Mouse (Mus musculus): Measurements from ENCODE around the gene Clmn. TPM values are rescaled to one million over a fixed set of nuclear protein-coding genes. Genes with fewer than 3 reads are reported as not detected.

The Clmn gene
- total and polyA plus RNA-seq, 2 experiments from 2014 or later, result 0.31 TPM

- DNase-seq (ENCODE audit: low spot score) (no peak), ATAC-seq (ENCODE audit: insufficient read depth, low read depth) (no peak)
- Histone ChIP-seq H3K27ac (ENCODE audit: low read depth) (no peak overlapping the region), H3K4me3 (ENCODE audit: low read depth, low read length) (no peak overlapping the region), H3K4me1 (ENCODE audit: control insufficient read depth, insufficient read depth) (no peaks in the 10 kb centered on the region), H3K27me3 (ENCODE audit: control insufficient read depth, insufficient read depth, low read length) (no peaks in the 10 kb centered on the region), H3K4me2 (ENCODE audit: low read depth, low read length) (no peak overlapping the region), H3K36me3 (replicated peaks; ENCODE audit: control insufficient read depth, insufficient read depth, low read length) (peaks cover 45% of the 10 kb centered on the region), H3K9me3 (replicated peaks; ENCODE audit: control insufficient read depth, low read length) (no peaks in the 10 kb centered on the region), H3K9ac (replicated peaks; ENCODE audit: low read depth, low read length) (no peak overlapping the region)
- WGBS, result 79% methylated on average over 3 of the region's 3 CpGs
- TF ChIP-seq CTCF (IDR thresholded peaks at IDR 0.05; ENCODE audit: low read depth) (no peak), EP300 (IDR thresholded peaks at IDR 0.05; ENCODE audit: low read depth) (no peak)
Measured at GRCm38 (mm10) chr12:104721011-104721410, 143.9 kb downstream of the Clmn start.

- H3K27ac ChIP-seq (ENCODE audit: low read depth), result no peak overlapping the region
- no peak overlapping the region for H3K4me2 ChIP-seq (ENCODE audit: low read depth, low read length)
- DNase-seq (ENCODE audit: low spot score), result no peak
- H3K4me3 ChIP-seq (ENCODE audit: low read depth, low read length), result no peak overlapping the region
- H3K27me3 ChIP-seq (ENCODE audit: control insufficient read depth, insufficient read depth, low read length), result no peaks in the 10 kb centered on the region
- ATAC-seq (ENCODE audit: insufficient read depth, low read depth), result peak; percentile 55
- H3K9ac ChIP-seq (replicated peaks; ENCODE audit: low read depth, low read length), result no peak overlapping the region
- peaks cover 54% of the 10 kb centered on the region for H3K36me3 ChIP-seq (replicated peaks; ENCODE audit: control insufficient read depth, insufficient read depth, low read length)
- H3K9me3 ChIP-seq (replicated peaks; ENCODE audit: control insufficient read depth, low read length), result no peaks in the 10 kb centered on the region
- TF ChIP-seq EP300 (IDR thresholded peaks at IDR 0.05; ENCODE audit: low read depth) (no peak), CTCF (IDR thresholded peaks at IDR 0.05; ENCODE audit: low read depth) (no peak)
- WGBS, result 63% methylated on average over 5 of the region's 5 CpGs
- no peaks in the 10 kb centered on the region for H3K4me1 ChIP-seq (ENCODE audit: control insufficient read depth, insufficient read depth)
Measured at GRCm38 (mm10) chr12:104718956-104719355, 145.9 kb downstream of the Clmn start.

- no peak overlapping the region for H3K4me3 ChIP-seq (ENCODE audit: low read depth, low read length)
- no peaks in the 10 kb centered on the region for H3K4me1 ChIP-seq (ENCODE audit: control insufficient read depth, insufficient read depth)
- no peak overlapping the region for H3K9ac ChIP-seq (replicated peaks; ENCODE audit: low read depth, low read length)
- H3K27ac ChIP-seq (ENCODE audit: low read depth), result no peak overlapping the region
- H3K27me3 ChIP-seq (ENCODE audit: control insufficient read depth, insufficient read depth, low read length), result no peaks in the 10 kb centered on the region
- TF ChIP-seq CTCF (IDR thresholded peaks at IDR 0.05; ENCODE audit: low read depth) (no peak), EP300 (IDR thresholded peaks at IDR 0.05; ENCODE audit: low read depth) (no peak)
- no peak overlapping the region for H3K4me2 ChIP-seq (ENCODE audit: low read depth, low read length)
- peaks cover 55% of the 10 kb centered on the region for H3K36me3 ChIP-seq (replicated peaks; ENCODE audit: control insufficient read depth, insufficient read depth, low read length)
- ATAC-seq (ENCODE audit: insufficient read depth, low read depth), result no peak
- no peak for DNase-seq (ENCODE audit: low spot score)
- 83% methylated on average over 5 of the region's 5 CpGs for WGBS
- no peaks in the 10 kb centered on the region for H3K9me3 ChIP-seq (replicated peaks; ENCODE audit: control insufficient read depth, low read length)
Measured at GRCm38 (mm10) chr12:104716409-104716808, 148.5 kb downstream of the Clmn start.

GRCm38 (mm10) chr12:104715453-104715852 is 149.4 kb downstream of the Clmn start:
- ATAC-seq (ENCODE audit: insufficient read depth, low read depth), result no peak
- Histone ChIP-seq H3K36me3 (replicated peaks; ENCODE audit: control insufficient read depth, insufficient read depth, low read length) (peaks cover 58% of the 10 kb centered on the region), H3K27ac (ENCODE audit: low read depth) (no peak overlapping the region), H3K27me3 (ENCODE audit: control insufficient read depth, insufficient read depth, low read length) (no peaks in the 10 kb centered on the region), H3K4me3 (ENCODE audit: low read depth, low read length) (no peak overlapping the region), H3K4me1 (ENCODE audit: control insufficient read depth, insufficient read depth) (no peaks in the 10 kb centered on the region), H3K9ac (replicated peaks; ENCODE audit: low read depth, low read length) (no peak overlapping the region), H3K4me2 (ENCODE audit: low read depth, low read length) (no peak overlapping the region), H3K9me3 (replicated peaks; ENCODE audit: control insufficient read depth, low read length) (no peaks in the 10 kb centered on the region)
- DNase-seq (ENCODE audit: low spot score), result no peak
- WGBS, result 83% methylated on average over 5 of the region's 5 CpGs
- no peak for TF ChIP-seq EP300 (IDR thresholded peaks at IDR 0.05; ENCODE audit: low read depth)
- TF ChIP-seq CTCF (IDR thresholded peaks at IDR 0.05; ENCODE audit: low read depth), result no peak

Other genes starting within 250 kb of the Clmn start
- gene Dicer1, start 113.1 kb downstream of the Clmn start, total RNA-seq (2014; rRNA removed; ENCODE audit: low replicate concordance), result 17.4 and 32.1 TPM in 2 replicates
- 12.3 and 14.3 TPM in 2 replicates for gene Dicer1, start 113.1 kb downstream of the Clmn start, polyA plus RNA-seq (2015; fragmentation: Nextera tagmentation; extraction: Ambion mirVana)
- 5.0 TPM in 2 replicates for gene Syne3, start 144.7 kb upstream of the Clmn start, total RNA-seq (2014; rRNA removed; ENCODE audit: low replicate concordance)
- gene Syne3, start 144.7 kb upstream of the Clmn start, polyA plus RNA-seq (2015; fragmentation: Nextera tagmentation; extraction: Ambion mirVana), result 1.8 TPM in 2 replicates
- 44.7 and 87.7 TPM in 2 replicates for gene Glrx5, start 167.6 kb upstream of the Clmn start, total RNA-seq (2014; rRNA removed; ENCODE audit: low replicate concordance)
- 210 and 217 TPM in 2 replicates for gene Glrx5, start 167.6 kb upstream of the Clmn start, polyA plus RNA-seq (2015; fragmentation: Nextera tagmentation; extraction: Ambion mirVana)

Data from heart, postnatal 0 days (tissue).